Mouse (Mus musculus) lung, embryonic 14.5 days (tissue): ENCODE results near the gene Gosr1. TPM values are rescaled to one million over a fixed set of nuclear protein-coding genes. Genes with fewer than 3 reads are reported as not detected.
"Not testable (repeated sequence)": the region's sequence is repeated elsewhere in the genome, so short reads cannot be mapped to it uniquely, and the experiment has no call there.

Source experiments
- ATAC-seq: fragments of 200-750 bp; cut with Nextera tagmentation; 2 replicates; pipeline ENCODE4 v1.8.0; 2017; ENCODE audit warnings: mild to moderate bottlenecking, moderate TSS enrichment, moderate library complexity; ENCODE audit not compliant: insufficient read depth
- DNase-seq: peaks from one replicate; pipeline ENCODE4 v3.0.0-alpha.2; 2015
- H3K27ac ChIP-seq: fragments of 300-500 bp; sonication (generic); 2 replicates; pipeline ENCODE4 v1.5.1; 2014; ENCODE audit warnings: low read depth, mild to moderate bottlenecking, moderate library complexity
- H3K27me3 ChIP-seq: fragments of 300-500 bp; sonication (generic); 2 replicates; pipeline ENCODE4 v1.6.1; 2014; ENCODE audit warnings: low read length, control low read depth; ENCODE audit not compliant: insufficient read depth
- H3K36me3 ChIP-seq: fragments of 300-500 bp; sonication (generic); 2 replicates; pipeline ENCODE4 v1.6.1; 2014; ENCODE audit warnings: control low read depth; ENCODE audit not compliant: insufficient read depth
- H3K4me1 ChIP-seq: fragments of 300-500 bp; sonication (generic); 2 replicates; pipeline ENCODE4 v1.6.1; 2014; ENCODE audit warnings: antibody characterized with exemption, control low read depth; ENCODE audit not compliant: insufficient read depth
- H3K4me2 ChIP-seq: fragments of 300-500 bp; sonication (generic); 2 replicates; pipeline ENCODE4 v1.6.1; 2014; ENCODE audit warnings: mild to moderate bottlenecking
- H3K4me3 ChIP-seq: fragments of 300-500 bp; sonication (generic); 2 replicates; pipeline ENCODE4 v1.5.1; 2014; ENCODE audit warnings: low read depth, low read length
- H3K9ac ChIP-seq: fragments of 300-500 bp; sonication (generic); 2 replicates; pipeline ENCODE4 v1.6.1; 2014
- H3K9me3 ChIP-seq: fragments of 300-500 bp; sonication (generic); 2 replicates; pipeline ENCODE4 v1.6.1; 2016; ENCODE audit warnings: low read depth, low read length, control low read depth
- CTCF ChIP-seq: IDR thresholded peaks from 2 replicates; pipeline ENCODE4 v1.5.1; 2016; ENCODE audit warnings: antibody characterized with exemption, low read depth
- WGBS: fragments of 180-500 bp; shearing (Covaris S2); extraction: QIAGEN DNeasy Blood & Tissue Kit; methylation state at CpG from one replicate; pipeline ENCODE4 v1.1.7; 2014; 5-methylcytosine and 5-hydroxymethylcytosine counted together
- polyA plus RNA-seq: library from polyadenylated mRNA; unstranded; fragments of >200 nt; fragmentation: Nextera tagmentation; extraction: Ambion mirVana; gene quantifications from 2 replicates; pipeline ENCODE4 v1.2.1, GENCODE M21; 2014

The Gosr1 gene
- polyA plus RNA-seq, 1 experiment from 2014 or later = 38.7 TPM

DNA sequence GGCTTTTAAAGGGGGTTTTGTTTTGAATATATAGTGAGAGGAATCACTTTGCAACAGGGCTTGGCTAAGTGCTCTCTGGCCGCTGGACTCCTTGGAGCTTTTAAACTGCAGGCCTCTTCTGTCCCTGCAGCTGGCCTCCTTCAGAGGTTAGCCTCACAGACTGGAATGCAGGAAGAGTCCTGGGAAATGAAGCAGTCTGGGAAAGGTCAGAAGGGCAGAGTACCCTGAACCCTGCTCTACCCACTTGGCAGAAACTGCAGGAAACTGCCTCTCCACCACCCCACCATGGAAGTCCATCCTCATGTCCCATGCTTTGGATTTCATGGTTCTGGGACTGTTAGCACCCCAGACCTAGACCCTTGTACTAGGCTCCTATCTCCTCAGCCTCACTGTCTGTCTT is 54.5 kb downstream of the Gosr1 start:
- H3K4me2 ChIP-seq = no peak overlapping the region
- WGBS = 32% methylated on average over 1 of the region's 1 CpGs
- no peaks in the 10 kb centered on the region for H3K36me3 ChIP-seq
- H3K4me3 ChIP-seq = no peak overlapping the region
- no peak for DNase-seq
- no peaks in the 10 kb centered on the region for H3K27me3 ChIP-seq
- H3K27ac ChIP-seq = no peak overlapping the region
- TF ChIP-seq CTCF = no peak
- H3K9ac ChIP-seq = no peak overlapping the region
- ATAC-seq = no peak
- no peaks in the 10 kb centered on the region for H3K4me1 ChIP-seq
- H3K9me3 ChIP-seq = no peaks in the 10 kb centered on the region

DNA sequence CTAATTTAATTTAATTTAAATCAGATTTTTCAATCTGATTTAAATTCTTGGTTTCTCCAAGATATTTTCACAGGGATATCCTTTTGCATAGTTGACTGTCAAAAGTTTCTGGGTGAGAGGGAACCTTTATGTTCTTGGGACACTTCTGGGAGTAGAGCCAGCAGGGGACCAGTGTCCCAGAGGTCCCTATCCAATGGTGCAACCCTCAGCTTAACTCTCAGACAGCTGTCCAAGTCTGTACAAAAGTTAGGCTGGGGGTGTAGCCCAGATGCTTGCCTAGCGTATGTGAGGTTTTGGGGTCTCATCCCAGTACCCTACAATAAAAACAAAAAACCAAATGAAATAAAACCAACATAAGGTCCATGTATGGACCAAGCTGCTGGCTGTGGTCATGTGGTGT is 55.3 kb downstream of the Gosr1 start:
- ATAC-seq (no peak), DNase-seq (peak; percentile 14)
- no peak for TF ChIP-seq CTCF
- Histone ChIP-seq H3K4me3 (no peak overlapping the region), H3K27me3 (no peaks in the 10 kb centered on the region), H3K9ac (no peak overlapping the region), H3K4me2 (no peak overlapping the region), H3K27ac (no peak overlapping the region), H3K36me3 (no peaks in the 10 kb centered on the region), H3K9me3 (no peaks in the 10 kb centered on the region), H3K4me1 (no peaks in the 10 kb centered on the region)
- 86% methylated on average over 1 of the region's 1 CpGs for WGBS

DNA sequence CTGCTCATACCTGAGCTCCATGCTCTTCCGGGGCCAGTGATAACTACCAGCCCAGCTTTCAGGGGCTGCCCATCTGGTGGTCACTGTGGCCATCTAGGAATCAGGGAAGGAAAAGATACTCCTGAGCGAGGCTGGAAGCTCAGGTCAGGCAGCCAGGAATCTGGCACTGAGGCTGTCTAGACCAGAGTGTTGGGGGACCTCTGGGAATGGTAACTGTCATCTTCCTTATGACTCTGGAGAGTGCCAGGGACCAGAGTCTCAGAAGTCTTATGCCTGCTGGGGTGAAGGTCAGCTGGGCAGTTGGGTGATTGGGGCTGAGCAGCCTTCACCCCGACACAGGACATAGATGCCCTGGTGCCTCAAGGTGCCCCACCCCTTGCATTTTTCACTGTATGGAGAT is 55.7 kb downstream of the Gosr1 start:
- H3K27me3 ChIP-seq = no peaks in the 10 kb centered on the region
- H3K36me3 ChIP-seq = no peaks in the 10 kb centered on the region
- H3K9ac ChIP-seq = no peak overlapping the region
- ATAC-seq (no peak), DNase-seq (no peak)
- no peak overlapping the region for H3K27ac ChIP-seq
- no peak overlapping the region for H3K4me3 ChIP-seq
- 82% methylated on average over 3 of the region's 3 CpGs for WGBS
- TF ChIP-seq CTCF = no peak
- H3K4me1 ChIP-seq = no peaks in the 10 kb centered on the region
- H3K4me2 ChIP-seq = no peak overlapping the region
- no peaks in the 10 kb centered on the region for H3K9me3 ChIP-seq

DNA sequence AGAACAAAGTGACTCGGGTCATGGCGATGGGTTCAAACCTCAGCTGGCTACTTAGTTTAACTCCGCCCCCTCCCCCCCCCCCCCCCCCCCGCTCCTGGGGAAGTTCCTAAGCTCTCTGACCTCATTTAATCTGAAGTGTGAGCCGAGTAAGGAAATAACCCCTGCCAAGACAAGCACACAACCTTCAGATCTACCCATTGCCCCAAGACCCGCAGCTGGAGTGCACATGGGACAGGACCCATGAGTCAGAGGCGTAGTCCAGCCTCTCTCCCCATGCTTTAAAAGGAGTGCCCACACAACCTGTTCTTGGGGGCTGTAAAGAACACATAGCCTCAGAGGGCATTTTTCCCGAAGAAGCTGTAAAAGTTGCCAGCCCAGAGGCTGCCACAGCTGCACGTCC is 63.8 kb downstream of the Gosr1 start:
- Histone ChIP-seq H3K36me3 (no peaks in the 10 kb centered on the region), H3K4me1 (no peaks in the 10 kb centered on the region), H3K9me3 (no peaks in the 10 kb centered on the region), H3K4me3 (no peak overlapping the region), H3K27ac (no peak overlapping the region), H3K9ac (no peak overlapping the region), H3K4me2 (peak overlapping the region; percentile 36; the same call in 1 of the 2 replicates), H3K27me3 (no peaks in the 10 kb centered on the region)
- ATAC-seq = no peak
- no peak for TF ChIP-seq CTCF
- 44% methylated on average over 8 of the region's 9 CpGs for WGBS
- no peak for DNase-seq

DNA sequence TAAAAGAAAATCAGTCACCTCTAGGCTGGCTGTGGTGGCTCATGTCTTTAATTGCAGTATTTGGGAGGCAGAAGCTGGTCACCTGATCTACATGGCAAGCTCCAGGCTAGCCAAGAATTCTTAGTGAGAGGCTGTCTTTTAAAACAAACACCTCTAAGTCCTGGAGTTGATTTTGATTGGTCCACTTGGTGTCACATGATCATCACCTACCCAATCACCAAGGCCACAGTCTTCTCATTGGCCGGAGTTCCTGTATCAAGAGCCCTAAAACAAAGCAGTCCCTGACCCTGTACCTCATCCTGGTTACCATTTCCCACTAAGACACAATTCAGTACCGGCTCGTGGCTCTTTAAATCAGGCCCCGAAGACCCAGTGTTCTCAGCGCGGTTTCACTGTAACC is 67.6 kb downstream of the Gosr1 start:
- Histone ChIP-seq H3K4me2 (no peak overlapping the region), H3K9ac (no peak overlapping the region), H3K4me1 (no peaks in the 10 kb centered on the region), H3K36me3 (no peaks in the 10 kb centered on the region), H3K9me3 (no peaks in the 10 kb centered on the region), H3K4me3 (no peak overlapping the region), H3K27ac (no peak overlapping the region), H3K27me3 (no peaks in the 10 kb centered on the region)
- no peak for DNase-seq
- TF ChIP-seq CTCF = no peak
- 64% methylated on average over 6 of the region's 6 CpGs for WGBS
- ATAC-seq = no peak

DNA sequence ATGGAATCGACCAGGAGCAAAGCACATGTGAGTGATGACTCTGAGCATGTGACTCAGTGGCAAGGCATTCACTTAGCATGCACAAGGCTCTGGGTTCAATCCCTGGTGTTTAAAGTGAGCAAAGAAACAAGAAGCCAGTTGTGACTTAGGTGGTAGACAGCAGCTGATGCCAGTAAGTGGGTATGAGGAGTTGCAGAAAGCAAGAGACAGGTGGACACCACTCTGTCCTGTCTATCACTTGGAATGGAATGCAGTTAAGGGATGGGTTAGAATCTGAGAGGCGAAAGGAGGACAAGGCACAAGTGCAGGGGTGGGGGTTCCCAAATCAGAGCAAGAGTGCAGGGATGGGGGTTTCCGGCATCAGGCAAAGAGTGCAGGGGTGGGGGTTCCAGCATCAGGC is 71.3 kb downstream of the Gosr1 start:
- H3K4me2 ChIP-seq = no peak overlapping the region
- no peak for ATAC-seq
- 76% methylated on average over 3 of the region's 3 CpGs for WGBS
- no peaks in the 10 kb centered on the region for H3K9me3 ChIP-seq
- TF ChIP-seq CTCF = no peak
- H3K4me1 ChIP-seq = no peaks in the 10 kb centered on the region
- H3K36me3 ChIP-seq = no peaks in the 10 kb centered on the region
- DNase-seq = no peak
- no peak overlapping the region for H3K27ac ChIP-seq
- no peak overlapping the region for H3K4me3 ChIP-seq
- H3K27me3 ChIP-seq = no peaks in the 10 kb centered on the region
- H3K9ac ChIP-seq = no peak overlapping the region

- H3K27me3 ChIP-seq = no peaks in the 10 kb centered on the region
- H3K27ac ChIP-seq = no peak overlapping the region
- no peak overlapping the region for H3K9ac ChIP-seq
- no peak for DNase-seq
- H3K9me3 ChIP-seq = no peaks in the 10 kb centered on the region
- no peak overlapping the region for H3K4me3 ChIP-seq
- H3K4me1 ChIP-seq = no peaks in the 10 kb centered on the region
- ATAC-seq = no peak
- H3K36me3 ChIP-seq = no peaks in the 10 kb centered on the region
- no peak overlapping the region for H3K4me2 ChIP-seq
- no peak for TF ChIP-seq CTCF
- 59% methylated on average over 2 of the region's 2 CpGs for WGBS
These were observed 77.8 kb downstream of the Gosr1 start for GRCm38 (mm10) chr11:76685604-76686003.

- H3K36me3 ChIP-seq, H3K4me2 ChIP-seq, H3K4me1 ChIP-seq, H3K9me3 ChIP-seq, ATAC-seq, H3K27me3 ChIP-seq, H3K9ac ChIP-seq, H3K27ac ChIP-seq, H3K4me3 ChIP-seq: not testable (repeated sequence)
- 33% methylated on average over 8 of the region's 8 CpGs for WGBS
- peak; percentile 30 for DNase-seq
These were observed 83.9 kb downstream of the Gosr1 start, which contains the start of gene Trarg1 for GRCm38 (mm10) chr11:76679508-76679907. Trarg1 (plus strand) TSS chr11:76679808.

Other genes starting within 250 kb of the Gosr1 start
- gene Abr, start 141.3 kb downstream of the Gosr1 start, polyA plus RNA-seq = 32.9 and 39.2 TPM in 2 replicates
- gene Bhlha9, start 91.1 kb downstream of the Gosr1 start, polyA plus RNA-seq = not detected in 2 replicates
- 0.07 and 0.16 TPM in 2 replicates for gene Trarg1, start 83.8 kb downstream of the Gosr1 start, polyA plus RNA-seq
- 33.4 and 37.6 TPM in 2 replicates for gene Cpd, start 83.4 kb upstream of the Gosr1 start, polyA plus RNA-seq
- 0.13 TPM in 1 of 2 replicates, not detected in the other for gene Tmigd1, start 138.6 kb upstream of the Gosr1 start, polyA plus RNA-seq
- gene Blmh, start 161.2 kb upstream of the Gosr1 start, polyA plus RNA-seq = 155 and 160 TPM in 2 replicates
- gene Slc6a4, start 235.0 kb upstream of the Gosr1 start, polyA plus RNA-seq = 1.7 and 1.8 TPM in 2 replicates